Mouse (Mus musculus) liver, embryonic 11.5 days (tissue): ENCODE results near the gene Nceh1. TPM values are rescaled to one million over a fixed set of nuclear protein-coding genes. Genes with fewer than 3 reads are reported as not detected.
"Not testable (repeated sequence)": the region's sequence is repeated elsewhere in the genome, so short reads cannot be mapped to it uniquely, and the experiment has no call there.

Source experiments
- ATAC-seq: fragments of 200-750 bp; cut with Nextera tagmentation; replicated peaks from 2 replicates; pipeline ENCODE4 v1.8.0; 2017; ENCODE audit warnings: moderate number of reproducible peaks, mild to moderate bottlenecking, moderate TSS enrichment, moderate library complexity; ENCODE audit not compliant: low FRiP score
- DNase-seq: peaks from one replicate; pipeline ENCODE4 v3.0.0-alpha.2; 2017; ENCODE audit warnings: low spot score
- H3K27ac ChIP-seq: fragments of 300-500 bp; sonication (generic); 2 replicates; pipeline ENCODE4 v1.5.1; 2014; ENCODE audit warnings: mild to moderate bottlenecking, low read depth, low read length, control low read depth
- H3K27me3 ChIP-seq: fragments of 300-500 bp; sonication (generic); replicated peaks from 2 replicates; pipeline ENCODE4 v1.6.1; 2014; ENCODE audit warnings: low read length, mixed read lengths; ENCODE audit not compliant: control insufficient read depth, insufficient read depth
- H3K36me3 ChIP-seq: fragments of 300-500 bp; sonication (generic); 2 replicates; pipeline ENCODE4 v1.6.1; 2014; ENCODE audit warnings: mild to moderate bottlenecking, low read length, moderate library complexity, mixed read lengths; ENCODE audit not compliant: control insufficient read depth, insufficient read depth
- H3K4me1 ChIP-seq: fragments of 300-500 bp; sonication (generic); replicated peaks from 2 replicates; pipeline ENCODE4 v1.6.1; 2014; ENCODE audit warnings: low read length, mixed read lengths; ENCODE audit not compliant: control insufficient read depth, insufficient read depth
- H3K4me2 ChIP-seq: fragments of 300-500 bp; sonication (generic); 2 replicates; pipeline ENCODE4 v1.6.1; 2014; ENCODE audit warnings: mild to moderate bottlenecking, control low read depth, moderate library complexity
- H3K4me3 ChIP-seq: fragments of 300-500 bp; sonication (generic); 2 replicates; pipeline ENCODE4 v1.5.1; 2014; ENCODE audit warnings: low read depth, low read length, control low read depth
- H3K9ac ChIP-seq: fragments of 300-500 bp; sonication (generic); 2 replicates; pipeline ENCODE4 v1.6.1; 2014; ENCODE audit warnings: low read depth, low read length, control low read depth
- H3K9me3 ChIP-seq: fragments of 300-500 bp; sonication (generic); 2 replicates; pipeline ENCODE4 v1.6.1; 2016; ENCODE audit warnings: low read length, inconsistent platforms, mixed read lengths; ENCODE audit not compliant: control insufficient read depth
- WGBS: fragments of 180-500 bp; shearing (Covaris S2); extraction: QIAGEN DNeasy Blood & Tissue Kit; methylation state at CpG from one replicate; pipeline ENCODE4 v1.1.7; 2014; 5-methylcytosine and 5-hydroxymethylcytosine counted together
- polyA plus RNA-seq: library from polyadenylated mRNA; unstranded; fragments of >200 nt; fragmentation: Nextera tagmentation; extraction: Ambion mirVana; gene quantifications from 2 replicates; pipeline ENCODE4 v1.2.1, GENCODE M21; 2014

The Nceh1 gene
- polyA plus RNA-seq, 1 experiment from 2014 or later, result 4.2 TPM

GRCm38 (mm10) chr3:27288909-27289308 lies 106.1 kb downstream of the Nceh1 start:
- WGBS, result 50% methylated on average over 8 of the region's 8 CpGs
- Histone ChIP-seq H3K4me2 (no peak overlapping the region), H3K9me3 (no peaks in the 10 kb centered on the region), H3K27me3 (no peaks in the 10 kb centered on the region), H3K4me1 (no peaks in the 10 kb centered on the region), H3K4me3 (no peak overlapping the region), H3K36me3 (no peaks in the 10 kb centered on the region), H3K27ac (no peak overlapping the region), H3K9ac (no peak overlapping the region)
- ATAC-seq (no peak), DNase-seq (no peak)

DNA sequence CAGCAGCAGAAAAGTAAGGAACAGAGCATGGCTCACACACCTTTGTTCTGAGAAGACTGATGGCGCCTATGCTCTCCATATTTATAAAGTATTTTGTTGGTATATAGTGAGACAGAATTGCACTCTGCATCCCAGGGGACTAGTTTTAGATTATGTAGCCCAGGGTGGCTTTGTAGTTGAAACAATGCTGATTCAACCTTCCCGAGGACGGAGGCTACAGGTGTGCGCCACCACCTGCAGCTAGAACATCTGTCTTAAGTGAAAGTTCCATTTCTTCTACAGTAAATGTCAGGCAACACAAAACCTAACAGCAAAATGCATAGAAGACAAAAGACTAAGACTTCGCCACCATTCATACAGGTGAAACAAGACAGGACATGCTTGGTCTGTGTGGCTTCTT lies 107.5 kb downstream of the Nceh1 start:
- no peaks in the 10 kb centered on the region for H3K36me3 ChIP-seq
- H3K27ac ChIP-seq, result no peak overlapping the region
- 86% methylated on average over 5 of the region's 5 CpGs for WGBS
- ATAC-seq, result no peak
- H3K4me2 ChIP-seq, result no peak overlapping the region
- no peak overlapping the region for H3K4me3 ChIP-seq
- no peaks in the 10 kb centered on the region for H3K4me1 ChIP-seq
- H3K9me3 ChIP-seq, result no peaks in the 10 kb centered on the region
- no peaks in the 10 kb centered on the region for H3K27me3 ChIP-seq
- DNase-seq, result no peak
- H3K9ac ChIP-seq, result no peak overlapping the region

GRCm38 (mm10) chr3:27290945-27291344 lies 108.2 kb downstream of the Nceh1 start:
- WGBS, result 89% methylated on average over 5 of the region's 5 CpGs

GRCm38 (mm10) chr3:27291411-27291810 lies 108.6 kb downstream of the Nceh1 start:
- not testable (repeated sequence) for H3K4me3 ChIP-seq, H3K9ac ChIP-seq, H3K9me3 ChIP-seq, H3K4me1 ChIP-seq, ATAC-seq, H3K36me3 ChIP-seq, DNase-seq, H3K27me3 ChIP-seq, H3K27ac ChIP-seq, H3K4me2 ChIP-seq
- WGBS, result 81% methylated on average over 4 of the region's 4 CpGs

More at GRCm38 (mm10) chr3:27290945-27291344, 108.2 kb downstream of the Nceh1 start:
- not testable (repeated sequence) for H3K4me2 ChIP-seq, ATAC-seq, H3K4me1 ChIP-seq, H3K36me3 ChIP-seq, H3K9me3 ChIP-seq, H3K27me3 ChIP-seq, H3K9ac ChIP-seq, DNase-seq, H3K27ac ChIP-seq, H3K4me3 ChIP-seq

- no peaks in the 10 kb centered on the region for H3K36me3 ChIP-seq
- H3K4me1 ChIP-seq, result no peaks in the 10 kb centered on the region
- no peak overlapping the region for H3K9ac ChIP-seq
- no peak overlapping the region for H3K27ac ChIP-seq
- H3K4me2 ChIP-seq, result no peak overlapping the region
- no peak overlapping the region for H3K4me3 ChIP-seq
- H3K27me3 ChIP-seq, result no peaks in the 10 kb centered on the region
- 64% methylated on average over 7 of the region's 7 CpGs for WGBS
- DNase-seq (no peak), ATAC-seq (no peak)
- no peaks in the 10 kb centered on the region for H3K9me3 ChIP-seq
Measured at GRCm38 (mm10) chr3:27293645-27294385, 111.0 kb downstream of the Nceh1 start.

DNA sequence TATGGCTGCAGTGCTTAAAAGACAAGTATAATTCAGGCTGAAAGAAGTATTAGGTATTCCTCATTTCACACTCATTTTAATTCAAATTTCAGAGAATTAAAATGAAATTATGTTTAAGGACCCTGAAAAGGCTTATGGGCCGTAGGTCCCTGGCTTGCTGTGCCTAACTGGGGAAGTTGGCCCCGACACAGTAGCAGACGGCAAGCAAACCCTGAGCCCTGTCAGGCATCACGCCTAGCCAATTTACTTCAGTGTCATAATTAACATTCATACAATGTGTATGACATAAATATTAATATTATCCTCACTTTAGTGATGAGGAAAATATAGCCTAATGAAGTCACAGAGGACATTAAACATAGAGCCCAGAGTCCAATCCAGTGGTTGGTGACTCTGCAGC lies 117.7 kb downstream of the Nceh1 start:
- ATAC-seq (no peak), DNase-seq (no peak)
- Histone ChIP-seq H3K4me2 (no peak overlapping the region), H3K4me3 (no peak overlapping the region), H3K27ac (no peak overlapping the region), H3K4me1 (0 out of 2 replicates have a peak, but pooled peaks cover 2% of the 10 kb centered on the region), H3K36me3 (no peaks in the 10 kb centered on the region), H3K9me3 (no peaks in the 10 kb centered on the region), H3K9ac (no peak overlapping the region), H3K27me3 (no peaks in the 10 kb centered on the region)
- 90% methylated on average over 4 of the region's 4 CpGs for WGBS

- ATAC-seq (no peak), DNase-seq (no peak)
- no peaks in the 10 kb centered on the region for H3K27me3 ChIP-seq
- no peaks in the 10 kb centered on the region for H3K36me3 ChIP-seq
- no peak overlapping the region for H3K27ac ChIP-seq
- H3K4me2 ChIP-seq, result no peak overlapping the region
- WGBS, result 48% methylated on average over 9 of the region's 9 CpGs
- H3K4me1 ChIP-seq, result 0 out of 2 replicates have a peak, but pooled peaks cover 2% of the 10 kb centered on the region
- no peaks in the 10 kb centered on the region for H3K9me3 ChIP-seq
- no peak overlapping the region for H3K9ac ChIP-seq
- H3K4me3 ChIP-seq, result no peak overlapping the region
Measured at GRCm38 (mm10) chr3:27302339-27303022, 119.7 kb downstream of the Nceh1 start.

- Histone ChIP-seq H3K27ac (no peak overlapping the region), H3K4me3 (no peak overlapping the region), H3K4me2 (no peak overlapping the region), H3K9me3 (no peaks in the 10 kb centered on the region), H3K27me3 (no peaks in the 10 kb centered on the region), H3K36me3 (no peaks in the 10 kb centered on the region), H3K4me1 (0 out of 2 replicates have a peak, but pooled peaks cover 2% of the 10 kb centered on the region), H3K9ac (no peak overlapping the region)
- no peak for DNase-seq
- no peak for ATAC-seq
- WGBS, result 83% methylated on average over 10 of the region's 10 CpGs
Measured at GRCm38 (mm10) chr3:27306815-27307214, 124.0 kb downstream of the Nceh1 start.

GRCm38 (mm10) chr3:27310973-27311372 lies 128.2 kb downstream of the Nceh1 start:
- DNase-seq, result no peak
- Histone ChIP-seq H3K9ac (no peak overlapping the region), H3K27ac (no peak overlapping the region), H3K9me3 (no peaks in the 10 kb centered on the region), H3K4me3 (no peak overlapping the region), H3K27me3 (no peaks in the 10 kb centered on the region), H3K36me3 (no peaks in the 10 kb centered on the region), H3K4me1 (no peaks in the 10 kb centered on the region), H3K4me2 (no peak overlapping the region)
- no peak for ATAC-seq
- 93% methylated on average over 7 of the region's 7 CpGs for WGBS
